Mouse (Mus musculus) heart, postnatal 10 days (tissue): ENCODE data around the gene Taar7d. TPM values are rescaled to one million over a fixed set of nuclear protein-coding genes. Genes with fewer than 3 reads are reported as not detected.
"Not testable (repeated sequence)": the region's sequence is repeated elsewhere in the genome, so short reads cannot be mapped to it uniquely, and the experiment has no call there.

Source experiments
- DNase-seq, 2 experiments: peaks; one replicate each; pipeline ENCODE4 v3.0.0; 2021
- intact Hi-C: fragments of 180-260 bp; cut with DNase I; formaldehyde crosslinking; loops from one replicate; pipeline ENCODE4 v1.15.1; 2025
- total RNA-seq, 2 experiments: library from RNA; stranded (reverse); gene quantifications; 2 replicates each; pipeline ENCODE4 v1.2.3; 2021

The Taar7d gene
- total RNA-seq = not detected

DNA sequence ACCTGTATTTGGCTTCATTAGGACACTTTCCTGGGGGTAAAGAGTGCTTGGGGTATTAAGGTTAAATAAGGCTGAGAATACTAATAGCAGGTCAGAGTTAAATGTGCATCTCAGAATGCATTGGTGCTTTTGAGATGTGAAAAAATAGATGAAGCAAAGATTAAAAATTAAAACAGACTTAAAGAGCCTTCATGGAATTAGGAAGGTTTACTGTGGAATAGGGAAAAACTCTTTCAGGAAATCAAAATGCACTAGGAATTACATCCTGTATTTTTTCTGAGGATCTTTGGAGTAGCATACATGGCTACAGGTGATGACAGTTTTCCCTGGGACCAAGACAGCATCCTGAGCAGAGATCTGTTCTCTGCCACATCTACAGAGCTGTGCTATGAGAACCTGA lies at the start of gene Taar7d:
Gene Taar7d, plus strand, starts transcription at position 301 of the 400 bp plus-strand sequence.
- DNase-seq = no peak
- intact Hi-C loops = no loop called here

DNA sequence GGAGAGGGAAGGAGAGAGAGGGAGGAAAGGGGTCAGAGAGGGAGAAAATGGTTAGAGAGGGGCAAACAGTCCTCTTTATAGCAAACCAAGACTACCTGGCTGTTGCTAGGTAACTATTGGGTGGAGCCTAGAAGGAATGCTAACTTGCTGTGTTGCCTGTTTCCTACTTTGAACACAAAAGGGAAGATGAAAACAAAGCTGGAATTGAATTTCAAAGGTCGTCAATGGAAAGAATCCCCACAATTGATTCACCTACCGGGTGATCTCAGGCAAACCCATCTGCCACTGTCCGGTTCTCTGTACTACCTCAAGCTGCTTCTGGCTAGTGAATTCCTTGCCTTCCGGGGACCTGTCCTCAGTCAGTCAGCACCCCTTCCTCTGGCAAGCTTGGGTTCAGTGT lies 49.1 kb upstream of the Taar7d start:
- intact Hi-C loops = loop anchor here (2.0 to 5.0 kb wide), 3 partner anchors 133 to 161 kb away; no protein-coding TSS in a partner anchor

GRCm38 (mm10) chr10:23978901-23979705 lies 47.9 kb upstream of the Taar7d start:
- peak; percentile 75 to 87 for DNase-seq
- intact Hi-C loops = loop anchor here (1.0 to 5.0 kb wide), 4 partner anchors 101 to 162 kb away; no protein-coding TSS in a partner anchor

More for the DNA sequence above, 49.1 kb upstream of the Taar7d start:
- no peak for DNase-seq

DNA sequence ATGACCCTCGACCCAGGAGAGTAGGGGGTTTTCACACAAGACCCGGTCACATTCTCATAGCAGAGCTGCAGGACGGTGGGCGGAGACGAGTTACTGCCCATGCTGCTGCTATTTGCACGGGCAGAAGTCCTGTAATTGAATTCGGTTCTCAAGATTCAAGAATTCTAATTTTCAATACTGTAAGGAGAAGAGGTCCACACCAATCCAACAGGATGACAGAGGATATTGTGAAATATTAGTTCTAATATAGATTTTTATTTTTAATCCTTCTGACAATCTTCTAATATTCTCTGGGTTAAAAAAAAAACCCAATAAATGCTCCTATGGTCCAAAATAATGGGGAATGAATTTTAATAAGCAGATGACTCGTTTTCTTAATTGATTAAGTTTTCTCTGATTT lies 41.5 kb upstream of the Taar7d start, which contains the start of gene Taar6:
Gene Taar6, minus strand, starts transcription at position 101 of the 400 bp plus-strand sequence.
- intact Hi-C loops = no loop called here
- DNase-seq = no peak

DNA sequence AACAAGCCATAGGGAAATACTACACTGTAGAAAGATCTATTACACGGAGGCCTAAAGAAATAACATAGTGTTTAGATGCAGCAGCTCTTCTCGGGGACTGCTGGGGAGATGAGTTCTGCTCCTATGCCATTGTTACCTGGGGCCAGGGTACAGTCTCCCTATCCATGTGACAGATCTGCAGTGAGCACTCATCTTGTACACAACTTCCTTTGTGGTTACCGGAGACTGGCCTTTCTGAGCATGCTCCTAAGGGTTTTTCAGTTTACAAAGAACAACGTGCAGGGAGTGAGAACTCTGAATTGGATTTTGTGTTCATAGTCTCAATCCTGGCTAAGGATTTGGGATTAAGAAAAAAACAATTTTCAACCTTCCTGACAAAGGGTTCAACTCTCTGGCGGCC lies 40.6 kb upstream of the Taar7d start:
- intact Hi-C loops = no loop called here
- no peak for DNase-seq

- DNase-seq = no peak
- intact Hi-C loops = no loop called here
Observed at GRCm38 (mm10) chr10:23993381-23993780, 33.6 kb upstream of the Taar7d start, which contains the start of gene Taar7a. Gene Taar7a, minus strand, starts transcription at chr10:23993481.

GRCm38 (mm10) chr10:23999639-24000038 lies 27.4 kb upstream of the Taar7d start, which contains the start of gene Taar7b:
Gene Taar7b, plus strand, starts transcription at chr10:23999939.
- DNase-seq = no peak
- intact Hi-C loops = no loop called here

GRCm38 (mm10) chr10:24006442-24006841 lies 20.6 kb upstream of the Taar7d start:
- DNase-seq = no peak
- intact Hi-C loops = no loop called here

- no peak for DNase-seq
- intact Hi-C loops = no loop called here
Observed at GRCm38 (mm10) chr10:24007034-24007433, 20.0 kb upstream of the Taar7d start.

DNA sequence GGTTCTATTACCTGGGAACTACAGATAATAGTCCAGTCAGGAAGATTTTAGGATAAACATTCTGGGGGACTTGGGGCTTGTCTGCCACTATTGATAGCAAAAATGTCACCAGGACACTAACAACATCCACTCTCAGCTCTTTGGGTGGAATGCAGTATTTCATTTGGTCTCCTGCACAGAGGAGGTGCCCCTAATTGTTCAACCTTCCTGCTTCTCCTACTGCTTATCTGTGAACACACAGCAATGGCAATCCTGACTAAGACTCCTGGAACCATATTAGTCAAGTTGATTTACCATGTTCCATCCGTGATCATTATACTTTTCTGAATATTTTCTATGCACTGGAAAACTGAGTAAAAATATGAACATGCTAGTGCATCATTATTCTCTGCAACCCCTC lies 18.9 kb upstream of the Taar7d start:
- DNase-seq = no peak
- intact Hi-C loops = no loop called here

- DNase-seq = no peak
- intact Hi-C loops = no loop called here
Observed at GRCm38 (mm10) chr10:24031347-24031746, 4.3 kb downstream of the Taar7d start.

DNA sequence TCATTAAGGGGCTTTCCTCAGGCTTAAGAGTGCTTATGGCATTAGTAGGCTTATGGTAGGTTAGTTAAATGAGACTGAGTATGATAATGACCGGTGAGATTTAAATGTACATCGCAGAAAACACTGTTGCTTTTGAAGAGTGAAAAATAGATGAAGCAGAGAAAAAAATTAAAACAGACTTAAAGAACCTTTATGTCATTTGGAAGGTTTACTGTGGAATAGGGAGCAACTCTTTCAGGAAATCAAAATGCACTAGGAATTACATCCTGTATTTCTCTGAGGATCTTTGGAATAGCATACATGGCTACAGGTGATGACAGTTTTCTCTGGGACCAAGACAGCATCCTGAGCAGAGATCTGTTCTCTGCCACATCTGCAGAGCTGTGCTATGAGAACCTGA lies 10.3 kb downstream of the Taar7d start, which contains the start of gene Taar7e:
Gene Taar7e, plus strand, starts transcription at position 301 of the 400 bp plus-strand sequence.
- intact Hi-C loops = no loop called here
- no peak for DNase-seq

- intact Hi-C loops = no loop called here
- DNase-seq = no peak
Observed at GRCm38 (mm10) chr10:24040120-24040869, 13.3 kb downstream of the Taar7d start.

DNA sequence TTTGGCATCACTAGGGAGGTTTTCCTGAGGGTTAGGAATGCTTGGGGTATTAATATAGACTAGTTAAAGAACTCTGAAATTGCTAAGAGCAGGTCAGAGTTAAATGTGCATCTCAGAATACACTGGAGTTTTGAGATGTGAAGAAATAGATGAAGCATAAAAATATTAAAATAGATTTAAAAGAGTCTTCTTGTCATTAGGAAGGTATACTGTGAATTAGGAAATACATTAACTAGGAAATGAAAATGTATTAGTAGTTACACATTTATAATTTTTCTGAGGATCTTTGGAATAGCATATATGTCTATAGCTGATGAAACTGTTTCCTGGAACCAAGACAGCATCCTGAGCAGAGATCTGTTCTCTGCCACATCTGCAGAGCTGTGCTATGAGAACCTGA lies 22.2 kb downstream of the Taar7d start, which contains the start of gene Taar7f:
Gene Taar7f, plus strand, starts transcription at position 301 of the 400 bp plus-strand sequence.
- DNase-seq = no peak
- intact Hi-C loops = no loop called here

DNA sequence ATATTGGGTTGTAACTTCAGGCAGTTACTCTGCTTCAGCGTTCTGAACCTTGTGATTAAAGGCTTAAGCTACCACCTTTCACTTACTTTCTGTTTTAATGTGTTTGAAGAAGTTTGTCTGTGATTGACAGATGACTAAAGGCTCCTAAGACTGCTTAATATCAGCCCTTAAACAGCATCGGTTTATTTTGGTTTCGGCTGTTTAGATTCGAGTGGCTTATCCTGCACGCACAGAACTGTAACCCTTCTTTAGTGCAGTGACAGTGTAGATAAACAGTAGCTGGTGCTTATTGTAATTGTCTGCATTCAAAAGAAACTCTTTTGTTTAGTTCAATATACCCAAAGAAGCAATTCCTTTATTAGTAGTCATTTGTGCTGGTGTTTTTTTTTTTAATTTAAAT lies 25.0 kb downstream of the Taar7d start:
- intact Hi-C loops = no loop called here

DNA sequence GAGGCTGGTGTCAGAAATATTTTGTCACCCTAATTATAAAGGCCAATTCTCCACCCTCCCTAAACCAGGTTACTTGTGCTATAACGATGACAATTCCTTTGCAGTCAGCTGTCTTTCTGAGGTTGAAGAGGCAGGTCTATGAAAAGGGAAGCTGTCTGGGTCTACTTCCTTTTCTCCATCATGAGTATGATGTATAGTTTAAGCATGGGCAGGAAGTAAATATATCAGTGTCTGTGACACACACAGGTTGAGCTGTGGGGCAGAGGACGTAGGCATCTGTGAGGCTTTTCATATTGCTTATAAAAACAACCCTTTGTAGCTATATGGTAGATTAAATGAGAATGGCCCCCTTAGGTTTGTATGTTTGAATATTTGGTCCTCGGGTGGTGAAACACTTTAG lies 32.0 kb downstream of the Taar7d start:
- DNase-seq = no peak
- intact Hi-C loops = no loop called here

More for the DNA sequence above, 25.0 kb downstream of the Taar7d start:
- DNase-seq = no peak

GRCm38 (mm10) chr10:24074751-24075150 lies 47.7 kb downstream of the Taar7d start:
- DNase-seq = not testable (repeated sequence)

DNA sequence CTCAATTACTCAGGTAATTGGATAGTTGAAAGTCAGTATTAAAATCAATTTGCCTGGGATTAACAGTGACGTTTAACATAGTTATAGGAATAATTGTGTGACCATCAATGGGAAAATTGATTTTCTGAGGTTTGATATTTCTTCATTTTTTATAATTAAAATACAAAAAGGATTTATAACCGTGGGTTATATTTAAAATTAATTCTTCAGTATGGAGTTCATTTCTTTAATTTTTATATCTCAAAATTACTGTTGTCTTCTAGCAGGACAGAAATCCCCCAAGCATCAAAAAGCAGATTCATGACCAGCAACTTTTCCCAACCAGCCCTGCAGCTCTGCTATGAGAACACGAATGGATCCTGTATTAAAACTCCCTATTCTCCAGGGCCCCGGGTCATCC lies 49.2 kb downstream of the Taar7d start, which contains the start of gene Taar8a:
Gene Taar8a, plus strand, starts transcription at position 301 of the 400 bp plus-strand sequence.
- intact Hi-C loops, DNase-seq: not testable (repeated sequence)

More at GRCm38 (mm10) chr10:24074751-24075150, 47.7 kb downstream of the Taar7d start:
- intact Hi-C loops = not testable (repeated sequence)
